Mouse (Mus musculus) kidney, embryonic 16.5 days (tissue): ENCODE data around the gene Tln2. TPM values are rescaled to one million over a fixed set of nuclear protein-coding genes. Genes with fewer than 3 reads are reported as not detected.

Source experiments
- ATAC-seq: fragments of 200-750 bp; cut with Nextera tagmentation; 2 replicates; pipeline ENCODE4 v1.8.0; 2017; ENCODE audit warnings: moderate TSS enrichment; ENCODE audit not compliant: low FRiP score, low TSS enrichment
- H3K27ac ChIP-seq: fragments of 300-500 bp; sonication (generic); 2 replicates; pipeline ENCODE4 v1.5.1; 2014; ENCODE audit warnings: low read length
- H3K27me3 ChIP-seq: fragments of 300-500 bp; sonication (generic); 2 replicates; pipeline ENCODE4 v1.6.1; 2014; ENCODE audit warnings: low read length, control low read depth, mixed read lengths; ENCODE audit not compliant: insufficient read depth
- H3K36me3 ChIP-seq: fragments of 300-500 bp; sonication (generic); 2 replicates; pipeline ENCODE4 v1.6.1; 2014; ENCODE audit warnings: low read length, control low read depth, mixed read lengths; ENCODE audit not compliant: insufficient read depth
- H3K4me1 ChIP-seq: fragments of 300-500 bp; sonication (generic); 2 replicates; pipeline ENCODE4 v1.6.1; 2014; ENCODE audit warnings: low read length, control low read depth, mixed read lengths; ENCODE audit not compliant: insufficient read depth
- H3K4me2 ChIP-seq: fragments of 300-500 bp; sonication (generic); replicated peaks from 2 replicates; pipeline ENCODE4 v1.6.1; 2014; ENCODE audit warnings: low read depth, low read length
- H3K4me3 ChIP-seq: fragments of 300-500 bp; sonication (generic); 2 replicates; pipeline ENCODE4 v1.5.1; 2014; ENCODE audit warnings: mild to moderate bottlenecking, low read length
- H3K9ac ChIP-seq: fragments of 300-500 bp; sonication (generic); replicated peaks from 2 replicates; pipeline ENCODE4 v1.6.1; 2014; ENCODE audit warnings: low read length
- H3K9me3 ChIP-seq: fragments of 300-500 bp; sonication (generic); 2 replicates; pipeline ENCODE4 v1.6.1; 2016; ENCODE audit warnings: low read length, control low read depth
- WGBS: fragments of 180-500 bp; shearing (Covaris S2); extraction: QIAGEN DNeasy Blood & Tissue Kit; methylation state at CpG from one replicate; pipeline ENCODE4 v1.1.7; 2014; 5-methylcytosine and 5-hydroxymethylcytosine counted together
- polyA plus RNA-seq: library from polyadenylated mRNA; unstranded; fragments of >200 nt; fragmentation: Nextera tagmentation; extraction: Ambion mirVana; gene quantifications from 2 replicates; pipeline ENCODE4 v1.2.1, GENCODE M21; 2015

The Tln2 gene
- polyA plus RNA-seq, 1 experiment from 2014 or later: 19.1 TPM

DNA sequence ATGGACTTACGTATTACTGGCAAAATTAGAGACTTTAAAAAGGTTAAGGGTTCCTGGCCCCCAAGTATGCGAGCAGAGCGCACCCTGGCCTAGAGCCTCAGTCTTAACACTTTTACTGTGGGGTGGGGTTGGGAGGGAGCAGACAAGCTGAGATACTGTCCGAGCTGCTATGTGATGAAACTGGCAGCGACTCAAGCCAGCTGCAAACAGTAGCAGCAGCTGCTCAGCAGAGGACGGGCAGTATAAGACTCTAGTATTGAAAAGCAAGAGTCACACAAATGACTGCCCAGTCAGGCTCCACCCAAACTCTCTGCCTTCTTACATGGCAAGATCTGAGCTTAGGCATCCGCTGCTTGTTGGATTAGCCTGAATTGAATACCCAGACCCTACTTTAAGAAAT is 206.1 kb downstream of the Tln2 start:
- no peak for ATAC-seq
- no peak overlapping the region for H3K9ac ChIP-seq
- H3K4me3 ChIP-seq: no peak overlapping the region
- no peak overlapping the region for H3K27ac ChIP-seq
- no peaks in the 10 kb centered on the region for H3K4me1 ChIP-seq
- H3K9me3 ChIP-seq: peaks cover 7% of the 10 kb centered on the region
- peaks cover 6% of the 10 kb centered on the region; the same call in 1 of the 2 replicates for H3K36me3 ChIP-seq
- H3K4me2 ChIP-seq: no peak overlapping the region
- WGBS: 74% methylated on average over 7 of the region's 7 CpGs
- H3K27me3 ChIP-seq: no peaks in the 10 kb centered on the region

DNA sequence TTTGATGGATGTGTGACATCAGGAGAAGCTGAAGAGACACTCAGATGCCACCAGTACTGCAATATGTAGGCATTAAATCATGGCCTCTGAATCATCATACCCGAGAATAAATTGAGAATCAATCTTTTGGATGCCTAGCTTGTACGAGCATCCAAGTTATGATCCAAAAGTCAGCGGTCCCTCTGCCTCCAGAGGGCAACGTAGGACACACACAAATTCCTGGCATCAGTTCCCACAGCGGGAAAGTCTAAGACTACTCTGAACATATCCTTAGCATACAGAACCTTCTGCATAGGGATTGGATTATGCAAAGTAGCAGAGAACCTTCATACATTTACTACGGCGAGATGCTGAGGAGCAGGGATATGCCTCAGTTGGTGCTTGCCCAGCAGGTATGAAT is 210.5 kb downstream of the Tln2 start:
- no peak overlapping the region for H3K4me2 ChIP-seq
- ATAC-seq: no peak
- H3K9me3 ChIP-seq: no peaks in the 10 kb centered on the region
- H3K4me3 ChIP-seq: no peak overlapping the region
- no peaks in the 10 kb centered on the region for H3K27me3 ChIP-seq
- no peaks in the 10 kb centered on the region for H3K36me3 ChIP-seq
- H3K27ac ChIP-seq: no peak overlapping the region
- 79% methylated on average over 7 of the region's 7 CpGs for WGBS
- H3K4me1 ChIP-seq: no peaks in the 10 kb centered on the region
- H3K9ac ChIP-seq: no peak overlapping the region

DNA sequence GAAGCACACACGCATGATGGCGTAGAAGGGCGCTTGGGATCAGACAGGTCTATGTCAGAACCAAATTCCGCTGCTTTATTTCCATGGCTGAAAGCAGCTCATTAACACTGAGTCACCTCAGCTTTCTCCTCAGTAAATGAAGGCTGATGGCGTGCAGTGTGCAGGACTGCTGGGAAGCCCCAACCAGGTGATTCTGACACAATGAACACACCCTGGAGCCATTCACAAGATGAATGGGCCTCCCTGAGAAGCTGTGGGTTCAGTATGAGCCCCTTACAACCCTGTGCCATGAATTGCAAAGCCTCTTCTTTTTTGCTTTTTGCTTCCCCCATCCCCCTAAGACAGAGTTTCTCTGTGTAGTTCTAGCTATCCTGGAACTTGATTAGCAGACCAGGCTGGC is 212.3 kb downstream of the Tln2 start:
- no peak overlapping the region for H3K27ac ChIP-seq
- no peak overlapping the region for H3K9ac ChIP-seq
- H3K27me3 ChIP-seq: no peaks in the 10 kb centered on the region
- no peak overlapping the region for H3K4me2 ChIP-seq
- no peaks in the 10 kb centered on the region for H3K4me1 ChIP-seq
- ATAC-seq: no peak
- no peaks in the 10 kb centered on the region for H3K9me3 ChIP-seq
- no peak overlapping the region for H3K4me3 ChIP-seq
- 98% methylated on average over 5 of the region's 5 CpGs for WGBS
- no peaks in the 10 kb centered on the region for H3K36me3 ChIP-seq

DNA sequence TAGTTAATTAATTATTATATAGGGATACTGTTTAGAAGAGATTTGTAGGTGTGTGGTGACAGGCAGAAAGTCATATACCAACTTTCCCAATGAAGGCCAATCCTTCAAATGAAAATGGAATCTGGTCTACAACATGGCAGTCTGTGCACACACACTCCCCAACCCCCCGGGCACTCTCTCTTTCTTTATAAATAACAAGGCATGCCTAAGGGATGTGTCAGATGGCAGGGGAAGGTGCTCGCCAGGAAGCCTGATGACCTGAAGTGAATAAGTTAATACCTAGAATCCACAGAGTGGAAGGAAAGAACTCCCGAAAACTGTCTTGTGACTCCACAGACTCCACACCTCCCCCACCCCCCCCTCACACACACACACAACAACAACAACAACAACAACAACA is 228.2 kb downstream of the Tln2 start:
- no peak overlapping the region for H3K4me3 ChIP-seq
- 80% methylated on average over 3 of the region's 3 CpGs for WGBS
- ATAC-seq: no peak
- no peaks in the 10 kb centered on the region for H3K27me3 ChIP-seq
- no peak overlapping the region for H3K4me2 ChIP-seq
- H3K4me1 ChIP-seq: no peaks in the 10 kb centered on the region
- no peak overlapping the region for H3K9ac ChIP-seq
- no peaks in the 10 kb centered on the region for H3K36me3 ChIP-seq
- no peaks in the 10 kb centered on the region for H3K9me3 ChIP-seq
- H3K27ac ChIP-seq: no peak overlapping the region

DNA sequence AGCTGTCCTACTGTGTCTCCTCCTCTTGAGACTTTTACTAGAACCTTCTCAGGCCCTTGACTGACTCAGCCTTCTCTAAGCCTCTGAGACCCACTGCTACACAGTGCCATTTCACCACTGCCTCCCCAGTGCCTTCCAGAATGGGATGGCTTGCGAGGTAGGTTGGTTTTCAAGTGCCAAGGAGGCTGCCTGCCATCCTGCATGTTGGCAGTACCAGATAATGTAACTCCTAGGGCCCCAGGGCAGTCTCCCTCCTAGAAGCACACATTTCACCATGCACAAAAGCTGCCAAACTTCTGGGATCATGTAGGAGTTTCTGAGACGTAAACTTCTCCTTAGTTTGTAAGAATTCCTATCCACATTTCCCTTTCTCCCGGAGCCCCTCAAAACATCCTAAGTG is 231.1 kb downstream of the Tln2 start:
- H3K4me1 ChIP-seq: no peaks in the 10 kb centered on the region
- whole genome bisulfite sequencing: 83% methylated on average over 3 of the region's 3 CpGs
- H3K27ac ChIP-seq: no peak overlapping the region
- ATAC-seq: no peak
- no peak overlapping the region for H3K4me2 ChIP-seq
- H3K9ac ChIP-seq: no peak overlapping the region
- H3K36me3 ChIP-seq: no peaks in the 10 kb centered on the region
- no peaks in the 10 kb centered on the region for H3K27me3 ChIP-seq
- H3K4me3 ChIP-seq: no peak overlapping the region
- H3K9me3 ChIP-seq: no peaks in the 10 kb centered on the region

DNA sequence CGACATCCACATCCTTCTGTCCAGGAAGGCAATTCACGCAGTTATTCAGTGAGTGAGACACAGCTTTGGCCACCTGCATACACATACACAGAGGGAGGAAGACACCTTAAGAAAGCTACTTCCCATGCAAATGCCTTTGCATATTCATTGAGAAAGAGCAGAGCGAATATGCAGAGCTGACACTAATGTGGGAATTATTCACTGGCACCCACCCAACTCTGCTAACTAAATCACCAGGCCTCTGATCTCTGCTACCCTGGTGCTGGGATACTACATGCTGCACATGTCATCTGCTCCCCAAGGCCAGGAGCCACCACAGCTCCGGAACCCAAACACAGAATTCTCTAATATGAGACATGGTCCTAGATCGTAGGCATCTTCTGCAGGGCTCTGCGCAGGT is 237.6 kb downstream of the Tln2 start:
- Histone ChIP-seq H3K27me3 (no peaks in the 10 kb centered on the region), H3K4me3 (no peak overlapping the region), H3K36me3 (no peaks in the 10 kb centered on the region), H3K9me3 (no peaks in the 10 kb centered on the region), H3K27ac (no peak overlapping the region), H3K4me2 (no peak overlapping the region), H3K4me1 (no peaks in the 10 kb centered on the region), H3K9ac (no peak overlapping the region)
- WGBS: 90% methylated on average over 6 of the region's 6 CpGs
- ATAC-seq: no peak

DNA sequence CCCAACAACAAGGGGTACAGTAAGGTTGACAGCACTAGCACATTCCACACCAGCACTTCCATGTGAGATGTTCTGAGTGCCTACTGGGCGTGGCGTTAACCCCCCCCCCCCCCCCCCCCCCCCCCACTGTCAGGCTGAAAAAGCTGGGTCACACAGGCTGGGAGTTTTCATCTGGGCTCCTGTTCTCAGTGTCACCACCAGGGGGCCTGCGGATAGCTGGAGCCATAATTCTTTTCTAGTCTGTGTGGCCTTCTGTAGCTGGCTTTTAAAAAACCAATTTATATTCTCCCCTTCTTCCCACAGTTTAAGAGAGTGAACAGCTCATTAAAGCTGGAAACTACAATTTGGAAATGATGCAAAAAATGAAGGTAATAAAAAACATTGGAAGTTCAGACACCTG is 244.1 kb downstream of the Tln2 start:
- no peak overlapping the region for H3K27ac ChIP-seq
- no peak overlapping the region for H3K4me2 ChIP-seq
- H3K36me3 ChIP-seq: no peaks in the 10 kb centered on the region
- WGBS: 3% methylated on average over 2 of the region's 3 CpGs
- H3K4me1 ChIP-seq: no peaks in the 10 kb centered on the region
- no peak overlapping the region for H3K4me3 ChIP-seq
- no peak for ATAC-seq
- no peak overlapping the region for H3K9ac ChIP-seq
- H3K9me3 ChIP-seq: no peaks in the 10 kb centered on the region
- no peaks in the 10 kb centered on the region for H3K27me3 ChIP-seq

DNA sequence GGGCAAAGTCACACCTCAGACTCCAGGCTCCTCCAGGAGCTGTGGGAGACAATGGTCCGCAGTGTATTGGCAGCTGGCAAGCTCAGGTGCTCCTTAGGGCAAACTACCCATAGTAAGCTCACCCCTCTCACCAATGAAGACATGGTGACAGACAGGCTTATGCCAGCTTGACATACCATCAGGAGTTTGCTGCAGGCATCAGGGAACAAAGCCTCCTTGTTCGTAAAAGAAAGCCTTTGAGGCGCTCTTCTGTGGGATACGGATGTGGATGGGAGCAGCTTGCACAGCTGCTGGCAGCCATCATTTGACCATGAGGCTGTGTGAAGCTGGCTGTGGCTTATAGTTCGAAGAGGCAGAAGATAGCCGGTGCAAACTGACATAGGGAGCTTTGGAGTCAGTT is 254.5 kb downstream of the Tln2 start:
- no peak overlapping the region for H3K4me3 ChIP-seq
- WGBS: 91% methylated on average over 6 of the region's 6 CpGs
- no peak overlapping the region for H3K4me2 ChIP-seq
- H3K9me3 ChIP-seq: no peaks in the 10 kb centered on the region
- H3K27me3 ChIP-seq: no peaks in the 10 kb centered on the region
- H3K27ac ChIP-seq: no peak overlapping the region
- H3K9ac ChIP-seq: no peak overlapping the region
- H3K4me1 ChIP-seq: no peaks in the 10 kb centered on the region
- peaks cover 4% of the 10 kb centered on the region; the same call in 1 of the 2 replicates for H3K36me3 ChIP-seq
- no peak for ATAC-seq

DNA sequence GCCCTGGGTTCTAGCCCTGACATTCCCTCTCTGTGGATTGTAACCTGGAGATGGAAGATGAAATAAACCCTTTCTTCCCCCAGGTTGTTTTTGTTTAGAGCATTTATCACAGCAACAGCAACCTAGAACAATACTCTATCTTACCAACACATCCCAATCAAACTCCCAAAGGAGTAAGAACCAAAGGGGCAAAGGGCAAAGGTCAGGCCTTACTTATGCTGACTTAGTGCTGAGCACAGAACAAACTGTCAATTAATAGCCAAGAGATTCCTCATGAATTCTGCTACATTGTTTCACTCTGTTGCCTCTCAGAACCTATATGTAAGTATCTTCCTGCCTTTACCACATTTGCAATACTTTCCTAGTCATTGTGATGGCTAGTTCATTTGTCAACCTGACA is 255.5 kb downstream of the Tln2 start:
- Histone ChIP-seq H3K4me3 (no peak overlapping the region), H3K4me1 (no peaks in the 10 kb centered on the region), H3K36me3 (peaks cover 4% of the 10 kb centered on the region; the same call in 1 of the 2 replicates), H3K27ac (no peak overlapping the region), H3K4me2 (no peak overlapping the region), H3K9me3 (no peaks in the 10 kb centered on the region), H3K27me3 (no peaks in the 10 kb centered on the region), H3K9ac (no peak overlapping the region)
- ATAC-seq: no peak

DNA sequence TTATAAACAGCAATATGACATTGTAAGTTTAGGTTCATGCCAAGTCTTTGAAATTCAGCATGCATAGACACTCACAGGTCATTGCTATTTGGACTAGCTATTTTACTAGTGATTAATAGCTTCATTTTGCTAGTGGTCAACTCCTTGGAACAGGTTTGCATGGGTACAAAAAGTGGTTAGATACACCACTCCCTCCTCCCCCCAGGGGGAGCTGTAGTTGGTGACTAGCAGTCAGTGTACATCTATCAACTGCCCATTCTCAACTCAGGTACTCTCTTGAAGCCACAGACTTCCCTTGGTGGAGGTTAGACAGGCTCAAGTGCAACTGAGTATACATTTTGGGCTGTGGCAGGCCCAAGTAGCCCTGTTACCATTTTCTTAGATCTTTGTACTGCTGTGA is 256.5 kb downstream of the Tln2 start:
- ATAC-seq: no peak
- H3K36me3 ChIP-seq: peaks cover 4% of the 10 kb centered on the region; the same call in 1 of the 2 replicates
- no peak overlapping the region for H3K27ac ChIP-seq
- H3K4me1 ChIP-seq: no peaks in the 10 kb centered on the region
- no peak overlapping the region for H3K4me3 ChIP-seq
- no peak overlapping the region for H3K4me2 ChIP-seq
- H3K9me3 ChIP-seq: no peaks in the 10 kb centered on the region
- no peaks in the 10 kb centered on the region for H3K27me3 ChIP-seq
- no peak overlapping the region for H3K9ac ChIP-seq
